Mouse (Mus musculus) fat pad, adult 2 months (tissue): Measurements from ENCODE around the gene Tnnt1.
A peak's percentile ranks its signal among the peaks of the same experiment; 100 is the strongest.
"Not testable (repeated sequence)": the region's sequence is repeated elsewhere in the genome, so short reads cannot be mapped to it uniquely, and the experiment has no call there.

ENCODE experiments used
- DNase-seq: peaks from one replicate; pipeline ENCODE4 v3.0.0-alpha.2; 2011; ENCODE audit warnings: low read depth, low spot score; ENCODE audit errors: extremely low read depth

Tnnt1 gene

DNA sequence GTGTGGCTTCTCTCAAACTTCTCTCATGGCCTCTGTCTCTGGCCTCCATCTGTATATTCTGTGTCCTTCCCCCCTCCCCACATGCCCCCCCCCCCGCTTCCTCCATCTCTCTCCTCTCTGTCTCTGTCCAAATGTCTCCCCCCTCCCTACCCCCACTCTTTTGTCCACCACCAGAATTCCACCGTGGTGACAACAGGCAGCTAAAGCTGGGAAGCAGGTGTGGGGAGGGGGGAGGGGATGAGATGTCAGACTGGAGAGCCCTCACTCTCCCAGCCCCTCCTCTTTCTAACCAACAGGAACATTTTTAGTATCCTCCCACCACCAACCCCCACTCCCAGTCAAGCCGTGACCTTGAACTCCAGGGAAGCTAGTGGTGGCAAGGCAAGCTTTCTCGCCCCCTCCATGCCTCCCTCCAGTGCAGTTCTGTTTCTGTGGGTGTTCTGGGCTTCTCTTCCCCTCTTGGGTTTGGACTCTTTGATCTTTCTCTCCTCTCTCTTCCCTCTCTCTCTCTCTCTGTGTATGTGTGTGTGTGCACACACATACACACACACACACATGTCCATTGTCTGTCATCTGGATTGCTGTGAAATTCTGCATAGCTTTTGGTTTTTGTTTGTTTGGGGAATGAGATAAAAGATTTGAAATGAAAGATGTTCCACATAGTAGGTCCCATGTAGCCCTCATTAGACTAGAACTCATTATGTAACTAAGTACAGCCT lies at the start of gene Tnnt1:
TSS of gene Tnnt1 (minus strand) at position 51 of the 719 bp plus-strand sequence.
- DNase-seq, result no peak

DNA sequence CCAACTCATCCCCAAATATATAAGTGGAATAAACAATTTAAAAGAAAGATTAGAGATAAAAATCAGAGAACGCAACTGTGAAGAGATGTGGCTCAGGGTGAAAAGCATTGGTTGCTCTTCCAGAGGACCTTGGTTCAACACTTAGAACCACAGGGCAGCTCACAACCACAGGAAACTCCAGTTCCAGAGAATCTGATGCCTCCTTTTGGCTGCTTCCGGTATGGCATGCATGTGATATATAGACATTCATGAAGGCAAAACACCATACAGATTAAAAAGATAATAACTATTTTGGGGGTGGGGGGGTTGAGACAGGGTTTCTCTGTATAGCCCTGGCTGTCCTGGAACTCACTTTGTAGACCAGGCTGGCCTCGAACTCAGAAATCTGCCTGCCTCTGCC lies 46.5 kb upstream of the Tnnt1 start:
- no peak for DNase-seq

DNA sequence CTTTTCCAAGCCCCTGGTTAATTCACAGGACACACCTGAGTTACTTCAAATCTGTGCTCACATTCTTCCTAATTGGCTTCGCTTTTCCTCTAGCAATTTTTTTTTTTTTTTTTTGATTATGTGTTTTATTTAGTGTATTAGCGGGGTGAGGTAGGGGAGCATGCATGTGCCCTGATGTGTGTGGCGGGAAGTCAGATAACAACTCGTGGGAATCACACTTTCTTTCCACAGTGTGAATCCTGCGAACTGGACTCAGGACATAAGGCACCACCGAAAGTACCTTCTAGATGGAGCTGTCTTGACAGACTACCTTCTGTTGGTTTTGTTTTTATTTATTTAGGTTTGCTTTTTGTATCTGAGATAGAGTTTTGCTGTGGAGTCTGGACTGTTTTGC lies 41.0 kb upstream of the Tnnt1 start:
- no peak for DNase-seq

DNA sequence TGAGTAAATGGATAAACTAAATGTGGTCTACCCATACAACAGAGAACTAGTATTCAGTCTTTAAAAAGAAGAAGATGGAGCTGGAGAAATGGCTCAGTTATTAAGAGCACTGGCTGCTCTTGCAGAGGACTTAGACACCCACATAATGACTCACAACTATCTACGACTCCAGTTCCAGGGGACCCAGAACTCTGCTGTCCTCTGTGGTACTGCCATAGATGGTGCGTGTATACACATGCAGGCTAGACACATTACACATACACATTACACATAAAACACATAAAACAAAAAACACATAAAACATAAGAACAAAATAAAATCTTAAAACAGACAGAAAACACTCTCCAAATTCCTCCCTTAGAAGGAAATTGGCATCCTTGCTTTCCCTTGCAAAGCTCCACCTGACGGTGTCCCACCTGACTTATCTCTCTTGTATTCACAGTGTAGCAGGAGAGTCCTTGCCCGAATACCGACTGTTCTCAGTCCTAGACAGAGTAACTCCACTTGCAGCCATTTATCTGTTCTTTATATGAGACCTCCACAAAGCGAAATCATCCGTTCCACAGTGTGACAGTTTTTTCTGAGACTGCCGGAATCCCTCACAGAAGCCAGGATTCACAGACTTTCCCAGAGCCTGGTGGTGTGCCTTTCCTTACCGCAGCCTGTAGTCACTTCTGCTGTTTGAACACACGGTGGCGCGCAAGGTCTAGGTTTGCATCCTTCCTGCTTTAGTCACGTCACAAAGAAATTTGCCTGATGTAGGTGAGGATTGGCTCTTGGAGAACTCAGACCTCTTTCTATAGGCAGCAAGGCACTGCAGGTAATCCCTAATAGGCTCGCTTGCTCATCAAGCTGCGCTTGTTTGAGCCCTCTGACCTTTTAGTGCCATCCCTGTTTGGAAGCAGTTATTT lies 40.3 kb upstream of the Tnnt1 start:
- peak; percentile 18 for DNase-seq

DNA sequence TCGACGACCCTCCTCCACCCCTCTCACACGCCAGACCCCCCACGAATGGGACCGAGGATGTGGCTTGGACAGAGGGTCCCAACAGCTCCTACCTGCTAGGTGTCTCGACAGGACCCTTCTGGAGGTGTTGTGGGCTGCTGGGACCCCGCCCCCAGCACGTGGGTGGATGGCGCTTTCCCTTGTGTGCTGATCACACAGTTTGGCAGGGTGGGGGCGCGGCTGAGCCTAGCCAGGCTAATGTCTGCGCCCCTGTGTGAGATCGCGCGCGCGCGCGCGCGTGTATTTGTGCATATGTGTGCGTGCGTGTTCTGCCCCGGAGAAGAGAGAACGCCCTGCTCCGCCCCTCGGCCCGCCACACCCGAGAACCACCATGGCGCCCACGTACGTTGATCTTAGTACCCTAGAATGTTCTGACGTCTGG lies 31.0 kb upstream of the Tnnt1 start, which contains the start of gene Syt5:
TSS of gene Syt5 (minus strand) at position 321 of the 421 bp plus-strand sequence.
- no peak for DNase-seq

DNA sequence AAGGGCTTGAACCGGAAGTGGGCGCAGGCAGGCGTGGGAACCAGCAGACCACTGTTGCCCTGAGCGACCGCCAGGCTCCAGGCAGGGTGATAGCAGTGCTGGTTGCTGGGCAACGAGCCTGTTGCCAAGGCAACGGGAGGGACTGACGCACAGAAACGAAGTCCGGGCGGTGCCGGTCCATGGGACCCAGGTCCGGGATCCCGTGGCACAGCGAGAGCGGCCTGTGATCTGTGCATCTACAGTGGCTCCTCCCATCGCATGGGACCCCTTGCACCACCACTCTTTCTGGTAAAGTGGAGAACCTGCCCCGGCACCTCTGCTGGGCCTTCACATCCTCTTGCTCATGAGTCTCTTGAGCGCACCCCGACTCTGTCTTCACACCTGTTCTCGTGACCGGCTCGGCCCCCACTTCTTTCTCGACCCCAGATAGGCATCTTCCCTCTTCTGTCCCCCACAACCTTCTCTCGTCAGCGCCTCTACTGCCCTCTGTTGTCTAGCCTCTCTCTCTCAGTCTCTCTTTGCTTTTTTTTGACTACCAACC lies 30.5 kb upstream of the Tnnt1 start:
- no peak for DNase-seq

DNA sequence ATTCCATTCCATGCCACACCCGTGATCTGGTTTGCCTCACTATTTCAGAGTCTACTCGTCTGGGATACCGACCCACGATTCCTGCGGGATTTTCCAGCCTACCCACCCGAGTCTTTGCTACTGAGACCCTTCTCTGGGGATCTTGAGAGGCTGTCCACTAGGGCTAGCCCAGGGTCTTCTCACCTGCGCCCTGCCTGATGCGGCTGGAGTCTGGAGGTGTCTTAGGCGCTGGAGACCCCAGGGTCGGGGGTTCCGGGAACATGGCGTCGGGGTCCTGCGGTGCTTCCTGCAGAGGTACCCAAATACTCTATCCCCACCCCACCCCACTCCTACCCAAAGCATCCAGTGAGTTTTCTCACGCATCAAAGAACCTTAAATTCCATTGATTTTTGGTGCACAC lies 29.9 kb upstream of the Tnnt1 start:
- DNase-seq, result no peak

DNA sequence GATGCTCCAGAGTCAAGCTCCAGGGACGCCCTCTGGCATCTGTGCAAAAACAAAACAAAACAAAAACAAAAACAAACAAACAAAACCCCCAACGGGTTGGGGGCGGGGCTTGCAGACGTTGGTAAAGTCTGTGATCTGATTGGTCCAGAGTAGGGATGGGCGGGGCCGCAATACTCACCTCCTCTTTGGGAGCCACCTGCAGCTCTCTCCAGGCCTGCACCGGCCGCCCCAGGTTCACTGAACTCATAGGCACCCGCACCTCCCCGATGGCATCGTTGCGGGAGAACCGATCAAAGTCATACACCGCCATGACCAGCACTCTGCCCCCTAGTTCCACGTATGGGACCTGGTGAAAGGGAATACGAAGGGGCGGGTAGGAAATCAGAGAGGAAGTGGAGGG lies 25.8 kb upstream of the Tnnt1 start:
- DNase-seq, result no peak

DNA sequence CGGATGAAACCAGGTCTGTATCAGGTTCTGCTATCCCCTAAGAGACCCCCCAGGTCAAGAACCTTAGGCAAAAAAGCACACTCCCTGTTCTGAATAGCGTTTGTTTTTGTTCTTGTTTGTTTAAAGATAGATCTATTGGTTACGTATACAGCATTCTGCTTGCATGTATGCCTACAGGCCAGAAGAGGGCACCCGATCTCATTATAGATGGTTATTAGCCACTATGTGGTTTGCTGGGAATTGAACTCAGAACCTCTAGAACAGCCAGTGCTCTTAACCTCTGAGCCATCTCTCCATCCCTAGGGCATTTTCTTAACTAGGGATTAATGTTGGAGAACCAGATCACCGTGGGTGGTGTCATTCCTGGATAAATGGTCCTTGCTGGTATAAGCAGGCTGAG lies 25.2 kb upstream of the Tnnt1 start:
- no peak for DNase-seq

DNA sequence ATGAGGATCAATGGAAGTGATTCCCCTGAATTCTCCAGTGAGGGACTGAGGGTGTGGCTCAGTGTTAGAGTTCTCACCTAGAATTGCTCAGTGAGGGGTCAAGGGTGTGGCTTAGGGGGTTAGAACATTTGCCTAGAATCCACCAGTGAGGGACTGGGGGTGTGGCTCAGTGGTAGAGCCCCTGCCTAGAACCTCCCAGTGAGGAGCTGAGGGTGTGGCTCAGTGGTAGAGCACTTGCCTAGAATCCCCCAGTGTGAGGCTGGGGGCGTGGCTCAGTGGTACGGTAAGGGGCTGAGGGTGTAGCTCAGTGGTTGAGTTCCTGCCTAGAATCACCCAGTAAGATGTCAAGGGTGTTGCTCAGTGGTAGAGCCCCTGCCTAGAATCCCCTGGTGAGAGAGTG lies 22.8 kb upstream of the Tnnt1 start:
- no peak for DNase-seq

DNA sequence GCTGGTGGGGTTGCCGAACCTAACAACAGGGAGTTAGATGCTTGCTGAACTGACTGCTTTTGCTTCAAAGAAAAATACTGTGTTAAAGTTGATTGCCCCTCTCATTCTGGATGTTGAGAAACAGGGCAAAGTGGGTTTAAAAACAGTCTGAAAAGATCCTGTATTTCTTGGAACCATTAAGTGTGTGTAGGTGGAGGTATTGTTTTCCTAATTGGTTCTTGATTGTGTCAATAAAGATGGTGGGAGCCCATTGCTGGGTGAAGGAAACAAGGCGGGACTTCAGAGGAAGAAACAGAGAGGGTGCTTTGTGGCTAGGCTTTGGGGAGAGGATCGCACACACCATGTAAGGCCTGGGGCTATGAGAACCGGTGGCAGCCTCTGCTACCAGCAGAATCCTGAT lies 21.0 kb upstream of the Tnnt1 start:
- no peak for DNase-seq

DNA sequence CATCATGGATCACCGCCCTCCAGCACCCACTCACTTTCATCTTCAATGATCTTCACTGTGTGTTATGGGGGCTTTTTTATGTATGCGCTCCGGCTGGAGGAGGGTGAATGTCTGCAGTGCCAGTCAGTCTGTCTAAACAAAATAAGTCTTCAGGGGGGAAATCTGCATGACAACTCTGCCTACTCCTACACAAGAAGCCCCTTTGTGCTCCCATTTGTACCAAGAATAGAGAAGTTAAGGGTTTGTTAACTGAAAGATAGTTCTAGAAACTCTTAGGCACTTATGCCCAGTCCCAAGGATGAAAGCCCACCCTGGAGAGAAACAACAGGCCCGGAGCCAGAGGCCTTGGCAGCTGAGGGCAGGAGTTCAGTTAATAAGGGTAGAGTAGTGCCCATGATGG lies 20.2 kb upstream of the Tnnt1 start:
- DNase-seq, result no peak

DNA sequence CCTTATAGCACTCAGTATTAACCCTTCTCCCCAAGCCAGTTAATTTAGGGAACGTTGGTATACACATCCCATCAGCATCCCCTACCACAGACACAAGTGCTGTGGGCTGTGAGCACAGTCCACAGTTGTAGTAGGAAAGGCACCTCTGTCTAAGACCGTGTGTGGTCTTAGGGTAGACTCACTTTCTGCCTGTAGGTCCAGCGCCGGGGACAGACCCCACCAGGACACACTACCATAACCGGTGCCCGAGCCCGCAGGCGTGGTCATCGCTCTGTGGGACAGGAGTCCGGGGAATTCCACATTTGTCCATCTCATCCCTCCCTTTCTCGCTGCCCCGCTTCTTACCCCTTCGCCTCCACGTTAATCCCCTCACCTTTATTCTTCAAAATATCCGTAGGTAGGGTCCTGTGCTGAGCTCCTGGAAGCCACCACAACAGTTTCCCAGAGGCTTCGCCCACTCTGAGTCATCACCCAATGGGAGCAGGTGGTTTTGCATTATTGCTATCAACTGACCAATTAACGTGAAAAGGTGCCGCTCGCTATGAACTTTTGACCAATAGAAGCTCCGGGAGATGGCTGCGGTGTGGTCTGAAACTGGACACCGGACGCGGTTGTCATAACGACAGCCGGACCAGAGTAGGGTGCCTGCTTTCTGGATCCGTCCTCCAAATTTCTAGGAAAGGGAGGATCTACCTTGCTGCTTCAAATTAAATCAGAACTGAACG lies 16.0 kb upstream of the Tnnt1 start, which contains the start of gene Dnaaf3:
TSS of gene Dnaaf3 (minus strand) at position 449 of the 725 bp plus-strand sequence.
- DNase-seq, result no peak

DNA sequence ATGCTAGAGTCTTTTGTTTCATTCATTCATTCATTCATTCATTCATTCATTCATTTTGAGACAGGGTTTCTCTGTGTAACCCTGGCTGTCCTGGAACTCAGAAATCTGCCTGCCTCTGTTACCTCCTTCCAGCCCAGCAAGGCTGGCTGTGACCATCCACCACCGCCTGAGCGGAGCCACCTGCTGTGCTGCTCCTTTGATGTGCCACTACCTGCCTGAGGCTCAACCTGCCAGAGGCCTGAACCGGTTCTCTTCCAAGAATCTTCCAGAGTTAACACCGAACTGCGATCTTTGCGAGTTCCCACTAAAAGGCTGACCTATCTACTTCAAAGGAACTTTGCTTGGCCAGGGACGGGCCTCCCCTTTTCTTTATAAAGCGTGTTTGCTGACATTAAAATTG lies 14.0 kb upstream of the Tnnt1 start:
- not testable (repeated sequence) for DNase-seq

DNA sequence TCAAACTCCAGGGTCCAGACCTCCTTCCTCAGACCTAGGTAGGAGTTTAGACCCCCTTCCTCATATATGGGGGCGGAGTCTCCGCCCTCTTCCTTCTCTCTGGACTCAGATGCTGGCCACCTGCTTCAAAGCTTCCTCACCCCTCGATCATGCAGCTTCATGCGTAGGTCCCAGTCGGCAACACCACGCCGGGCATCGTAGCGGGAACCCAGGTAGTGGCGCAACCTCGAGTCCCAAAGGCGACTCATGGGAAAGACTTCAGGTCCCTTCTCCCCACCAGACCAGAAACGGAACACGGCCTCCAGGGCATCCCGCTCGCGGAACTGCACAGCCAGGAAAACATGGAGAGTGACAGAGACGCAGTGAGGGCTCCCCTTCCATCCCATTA lies 11.1 kb upstream of the Tnnt1 start:
- no peak for DNase-seq

DNA sequence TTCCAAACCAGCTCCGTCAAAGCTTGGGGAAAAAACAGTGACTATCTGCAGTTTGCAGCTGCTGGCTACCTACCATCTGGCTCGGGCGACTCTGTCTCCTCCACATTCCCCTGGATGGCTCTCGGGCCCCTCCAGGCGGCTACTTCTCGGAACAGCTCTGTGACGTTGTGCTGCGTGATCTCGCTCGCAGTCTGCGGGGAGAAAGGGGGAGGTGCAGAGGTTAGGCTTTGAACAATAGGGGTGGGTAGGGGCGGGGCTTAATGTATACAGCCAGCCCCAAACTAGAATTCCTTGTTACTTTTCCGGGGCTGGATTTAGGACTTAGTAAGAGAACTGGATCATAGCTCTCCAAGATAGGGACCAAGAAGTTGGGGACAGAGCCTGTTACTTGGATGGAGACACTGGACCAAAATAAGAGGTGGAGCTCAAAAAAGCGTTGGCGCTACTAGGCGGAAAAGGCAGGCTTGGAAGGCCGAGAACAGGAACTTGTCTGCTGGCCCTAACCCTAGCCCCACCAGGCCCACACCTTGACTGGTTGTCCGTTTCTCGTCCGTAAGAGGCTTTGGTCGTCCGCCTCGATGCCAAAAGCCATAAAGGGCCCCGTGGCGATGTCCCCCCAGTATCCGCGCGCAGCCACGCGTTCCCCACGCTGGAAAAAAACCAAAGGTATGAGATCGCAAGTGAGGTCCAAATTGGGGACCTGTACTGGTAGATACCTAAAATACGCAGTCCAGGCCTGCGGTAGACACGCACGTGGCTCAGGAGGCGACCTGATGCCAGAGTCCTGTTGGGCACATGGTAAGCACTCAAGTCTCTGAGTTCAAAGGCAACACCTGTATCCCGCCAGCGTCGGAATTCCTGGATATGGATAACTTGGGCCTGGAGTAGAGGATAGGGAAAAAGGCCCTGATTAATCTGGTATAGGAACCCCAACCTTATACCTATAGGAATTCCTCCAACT lies 10.4 kb upstream of the Tnnt1 start:
- peak; percentile 37 for DNase-seq

DNA sequence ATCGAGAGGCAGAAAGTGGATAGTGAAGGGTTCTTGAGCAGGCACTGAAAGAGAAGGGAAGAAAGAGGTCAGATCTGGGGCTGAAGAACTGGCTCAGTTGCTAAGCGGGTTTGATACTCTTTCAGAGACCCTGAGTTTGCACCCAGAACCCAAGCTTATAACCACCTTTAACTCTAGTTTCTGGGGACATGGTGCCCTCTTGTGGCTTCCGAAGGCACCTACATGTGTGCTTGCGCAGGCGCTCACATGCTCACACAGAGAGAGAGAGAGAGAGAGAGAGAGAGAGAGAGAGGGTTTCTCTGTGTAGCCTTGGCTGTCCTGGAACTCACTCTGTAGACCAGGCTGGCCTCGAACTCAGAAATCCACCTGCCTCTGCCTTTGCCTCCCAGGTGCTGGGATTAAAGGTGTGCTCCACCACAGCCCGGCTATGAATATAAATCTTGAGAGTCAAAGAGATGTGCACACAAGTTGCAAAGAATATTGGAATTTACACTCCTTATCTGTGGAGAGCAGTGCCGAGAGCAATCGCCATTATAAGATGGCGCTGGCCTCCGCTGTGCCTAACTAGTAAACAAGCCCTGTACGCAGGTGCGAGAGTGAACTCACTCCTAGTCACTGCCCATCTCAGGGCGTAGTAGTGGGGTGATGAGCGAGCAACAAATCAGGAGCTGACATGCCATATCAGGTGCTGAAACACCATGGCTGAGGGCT lies 8.2 kb upstream of the Tnnt1 start, which contains the start of gene Tnni3:
TSS of gene Tnni3 (minus strand) at position 18 of the 711 bp plus-strand sequence.
- not testable (repeated sequence) for DNase-seq

DNA sequence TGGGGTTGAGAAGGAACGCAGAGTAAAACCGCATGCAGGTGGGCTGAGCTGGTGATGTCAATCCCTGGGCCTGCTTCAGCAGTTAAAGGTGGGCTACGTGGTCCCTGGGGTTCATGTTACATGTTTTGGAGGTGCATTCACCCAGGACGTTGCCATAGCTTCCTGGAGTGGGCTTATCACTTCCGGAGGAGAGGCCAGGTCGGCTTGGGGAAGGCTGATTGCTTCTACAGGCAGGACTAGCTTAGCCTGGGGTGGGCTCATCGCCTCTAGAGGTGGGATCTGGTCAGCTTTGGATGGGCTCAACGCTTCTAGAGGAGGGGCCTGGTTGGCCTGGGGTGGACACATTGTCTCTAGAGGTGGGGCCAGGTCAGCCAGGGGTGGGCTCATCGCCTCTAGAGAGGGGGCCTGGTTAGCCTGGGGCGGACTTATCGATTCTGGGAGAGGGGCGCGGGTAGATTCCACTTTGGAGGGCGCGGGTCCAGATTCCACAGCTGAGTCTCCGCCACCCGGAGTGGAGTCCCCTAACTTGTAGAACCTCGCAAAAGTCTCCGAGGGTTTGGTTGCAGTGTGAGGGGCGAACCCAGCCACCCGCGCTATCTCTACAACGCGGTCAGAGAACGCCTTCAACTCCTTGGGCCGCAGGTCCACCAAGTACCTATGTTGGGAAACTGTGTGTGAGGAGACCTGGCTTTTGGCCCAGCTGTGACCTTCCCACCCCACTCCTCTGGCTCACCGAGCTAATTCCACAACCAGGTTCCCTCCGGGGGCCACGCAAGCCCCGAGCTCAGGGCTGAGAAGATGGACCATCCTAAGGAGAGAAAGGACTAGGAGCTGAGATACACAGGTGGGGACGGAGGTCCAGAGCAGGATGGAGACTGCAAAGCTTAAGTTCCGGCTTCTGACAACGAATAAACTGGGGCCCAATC lies 7.3 kb upstream of the Tnnt1 start:
- DNase-seq, result no peak
